Mouse (Mus musculus) cerebellum, postnatal 4 days (tissue): Measurements from ENCODE around the gene Ttc16.

Source experiments
- DNase-seq, 2 experiments: peaks; one replicate each; pipeline ENCODE4 v3.0.0; 2022; ENCODE audit warnings: low spot score in 2 of 2, mixed read lengths in 1 of 2

Ttc16 gene

DNA sequence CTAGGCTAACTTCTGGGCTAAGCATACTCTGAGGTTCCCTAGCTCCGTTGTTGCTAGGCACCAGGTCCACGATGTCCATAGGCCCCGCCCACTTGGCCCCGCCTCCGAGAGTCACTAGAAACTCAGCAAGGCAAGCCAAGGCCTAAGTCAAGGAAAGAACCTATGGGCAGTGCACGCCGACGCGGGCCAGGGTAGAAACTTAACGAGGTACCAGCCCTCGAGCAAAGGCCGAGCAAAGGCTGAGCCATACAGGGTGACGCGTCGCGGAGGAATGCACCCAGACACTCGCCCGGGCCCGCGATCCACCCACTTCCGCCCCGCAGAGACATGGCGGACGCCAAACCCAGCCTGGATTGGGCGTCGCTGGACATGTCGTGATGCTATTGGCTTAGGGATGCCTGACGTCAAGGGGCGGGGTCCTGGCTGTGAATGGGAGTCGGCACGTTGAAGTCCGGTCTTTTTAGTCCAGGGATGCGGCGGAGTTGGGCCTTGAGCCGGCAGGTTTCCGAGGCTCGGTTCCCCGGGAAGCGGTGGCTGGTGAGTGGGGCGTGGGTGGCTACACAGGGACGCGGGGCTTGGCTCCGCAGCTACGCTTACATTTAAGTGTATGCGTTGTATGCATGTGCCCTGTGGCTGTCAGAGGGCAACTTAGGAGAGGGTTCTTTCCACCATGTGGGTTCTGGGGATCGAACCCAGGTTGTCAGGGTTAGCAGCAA lies at the start of gene Ttc16, which contains the start of gene Ptrh1:
Gene Ttc16, minus strand, starts transcription at position 275 of the 716 bp plus-strand sequence.
Gene Ptrh1, plus strand, starts transcription at position 428 of the 716 bp plus-strand sequence.
- peak; percentile 94 to 96 for DNase-seq

DNA sequence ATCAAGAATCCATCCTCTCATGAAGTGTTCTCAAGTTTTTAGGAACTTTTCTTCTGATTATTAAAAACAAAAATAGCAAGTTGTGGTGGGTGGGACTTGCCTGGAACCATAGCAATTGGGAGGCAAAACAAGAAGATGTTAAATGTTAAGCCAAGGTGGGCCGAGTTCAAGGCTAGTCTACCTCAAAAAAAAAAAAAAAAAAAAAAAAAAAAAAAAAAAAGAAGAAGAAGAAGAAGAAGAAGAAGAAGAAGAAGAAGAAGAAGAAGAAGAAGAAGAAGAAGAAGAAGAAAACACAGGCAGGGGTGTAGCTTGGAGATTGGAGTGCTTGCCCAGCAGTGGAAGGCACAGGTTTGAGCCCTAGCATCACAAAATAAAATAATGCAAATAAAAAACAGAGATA lies 49.3 kb upstream of the Ttc16 start:
- DNase-seq: no peak

DNA sequence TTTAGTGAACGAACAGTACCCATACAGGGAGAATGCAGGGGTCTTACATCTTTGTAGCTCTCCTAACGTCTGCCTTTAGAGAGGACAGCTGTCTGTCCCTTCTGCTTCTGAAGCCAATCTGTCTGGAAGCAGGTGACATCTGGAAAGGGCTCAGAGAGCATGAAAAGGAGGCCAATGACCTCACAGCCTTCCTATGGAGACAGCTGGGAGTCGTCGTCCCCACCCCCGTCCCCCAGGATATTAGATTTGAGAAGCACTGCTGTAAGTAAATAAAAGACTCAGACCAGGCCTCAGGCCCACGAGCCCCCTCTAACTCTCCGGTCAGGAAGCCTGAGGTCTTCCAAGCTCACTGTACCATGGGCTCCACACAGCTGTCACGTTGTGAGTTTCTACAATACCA lies 48.7 kb upstream of the Ttc16 start:
- DNase-seq: no peak

DNA sequence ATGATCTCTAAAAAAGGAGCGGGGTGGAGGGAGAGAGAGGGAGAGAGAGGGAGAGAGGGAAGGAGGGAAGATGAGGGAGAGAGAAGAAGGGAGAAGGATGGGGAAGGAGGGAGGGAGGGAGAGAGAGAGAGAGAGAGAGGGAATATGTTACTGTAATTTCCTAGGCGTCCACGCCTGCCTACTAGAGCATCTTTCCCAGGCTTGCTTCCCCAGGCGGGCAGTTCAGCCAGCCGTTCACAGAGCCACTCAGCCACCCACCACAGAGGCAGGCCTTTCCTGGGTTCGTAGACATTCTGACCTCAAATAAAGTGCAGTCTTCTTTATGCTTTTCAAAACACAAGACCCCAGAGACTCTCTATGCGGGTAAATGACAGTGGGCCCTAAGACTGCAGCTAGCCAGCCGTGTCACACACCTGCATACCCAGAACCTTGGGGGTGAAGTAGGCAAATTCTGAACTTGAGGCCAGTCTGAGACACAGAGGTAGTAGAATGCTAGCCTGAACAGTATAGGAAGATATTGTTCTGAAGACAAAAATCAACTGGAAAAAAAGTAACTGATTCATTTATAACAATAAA lies 48.2 kb upstream of the Ttc16 start:
- no peak for DNase-seq

DNA sequence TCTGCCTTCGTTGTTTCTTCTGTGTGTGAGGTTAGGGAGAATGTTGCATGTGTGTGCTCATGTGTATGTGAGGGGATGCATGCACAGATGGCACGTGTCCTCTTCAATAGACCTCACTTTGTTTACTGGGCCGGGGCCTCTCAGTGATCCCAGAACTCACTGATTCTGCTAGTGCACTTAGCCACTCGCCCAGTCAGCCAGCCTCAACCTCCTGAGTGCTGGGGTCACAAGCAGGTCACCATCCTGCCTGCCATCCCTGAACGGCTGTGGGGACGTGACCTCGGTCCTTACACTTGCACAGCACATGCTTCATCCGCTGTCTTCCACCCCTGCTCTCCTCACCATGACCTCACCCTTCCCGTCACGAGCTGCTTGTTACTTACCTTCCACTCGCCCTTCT lies 47.7 kb upstream of the Ttc16 start:
- DNase-seq: peak in 1 of 2 experiments; percentile 68

DNA sequence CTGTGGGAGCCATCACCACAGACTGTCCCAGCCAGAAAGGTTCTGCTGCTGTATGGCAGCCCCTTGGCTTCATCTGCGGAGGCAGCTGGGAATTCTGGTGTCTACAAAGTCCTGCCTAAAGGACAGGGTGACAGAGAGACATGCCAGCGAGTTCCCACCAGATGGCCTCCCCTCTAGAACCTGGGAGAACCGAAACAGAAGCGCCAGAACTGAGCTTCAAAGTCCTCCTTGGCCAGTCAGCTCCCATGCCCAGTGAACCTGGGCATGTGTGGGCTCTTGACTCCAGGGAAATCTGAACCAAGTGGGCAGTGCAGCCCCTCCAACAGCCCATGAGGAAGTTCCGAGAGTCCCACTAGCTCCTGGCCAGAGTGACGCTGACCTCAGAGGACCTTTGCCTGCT lies 47.2 kb upstream of the Ttc16 start:
- no peak for DNase-seq

DNA sequence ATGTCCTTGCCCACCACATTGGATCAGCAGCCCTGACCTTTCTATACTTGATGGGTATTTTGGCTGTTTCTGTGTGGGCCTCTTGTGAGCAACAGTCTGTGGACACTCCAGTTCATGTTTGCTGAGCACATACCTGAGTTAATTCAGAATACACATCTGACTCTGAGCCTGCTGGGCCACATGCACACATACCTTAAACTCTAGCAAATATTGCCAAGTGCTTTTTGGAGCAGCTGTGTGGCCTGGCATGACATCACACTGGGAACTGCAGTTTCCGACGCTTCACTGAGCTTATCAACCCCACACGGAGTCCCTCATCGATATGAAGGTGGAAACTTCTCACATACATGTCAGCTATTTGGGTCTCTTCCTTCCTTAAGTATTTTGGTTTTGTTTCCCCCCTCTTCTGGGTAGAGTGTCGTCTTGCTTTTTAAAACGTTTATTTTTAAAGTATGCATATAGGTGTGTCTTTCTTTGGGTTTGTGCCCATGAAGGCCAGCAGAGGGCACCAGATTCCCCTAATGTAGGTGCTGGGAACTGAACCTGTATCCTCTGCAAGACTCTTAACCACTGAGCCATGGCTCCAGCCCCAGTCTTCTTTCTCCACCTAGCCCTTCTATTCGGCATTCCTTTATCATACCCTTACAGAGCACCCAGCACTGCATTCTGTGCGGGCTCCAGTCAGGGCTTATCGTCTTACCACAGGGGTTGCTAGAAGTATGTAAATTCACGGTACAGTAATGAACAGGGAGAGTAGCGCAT lies 45.8 kb upstream of the Ttc16 start:
- peak in 1 of 2 experiments; percentile 27 for DNase-seq

DNA sequence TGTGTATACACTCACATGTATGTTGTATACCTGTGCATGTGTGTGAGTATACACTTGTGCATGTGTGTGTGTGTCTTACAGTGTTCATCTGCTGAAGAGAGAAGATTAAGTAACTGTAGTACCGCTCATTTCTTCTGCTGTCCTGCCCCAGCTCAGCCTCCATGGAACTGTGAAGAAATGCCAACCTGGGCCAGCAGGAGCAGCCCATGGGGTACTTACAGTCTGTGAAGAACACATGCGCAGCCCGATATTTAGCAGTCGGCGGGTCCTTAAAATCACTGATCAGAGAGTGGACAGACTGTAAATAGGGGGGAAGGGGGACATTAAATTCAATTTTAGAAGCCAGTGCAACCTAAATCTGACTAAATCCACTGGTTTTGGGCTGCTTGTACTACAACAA lies 42.8 kb upstream of the Ttc16 start:
- DNase-seq: no peak

DNA sequence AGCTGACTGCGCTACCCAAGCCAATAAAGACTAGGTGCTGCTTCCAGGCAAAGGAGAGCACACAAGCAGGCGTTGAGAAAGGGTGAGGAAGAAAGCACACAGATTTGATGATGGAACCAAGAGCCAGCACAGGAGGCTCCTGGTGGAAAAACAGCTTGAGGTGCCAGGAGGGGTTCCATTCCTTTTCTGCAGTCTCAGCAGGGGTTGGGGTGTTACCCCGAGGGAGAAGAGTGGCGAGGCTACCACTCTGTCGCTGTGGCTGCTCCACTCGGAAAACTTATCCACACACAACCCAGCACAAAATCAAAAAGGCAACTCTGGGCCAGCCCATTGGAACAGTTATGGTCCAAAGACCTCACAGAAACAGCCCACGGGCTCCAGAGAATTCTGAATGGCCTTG lies 42.2 kb upstream of the Ttc16 start:
- DNase-seq: no peak

DNA sequence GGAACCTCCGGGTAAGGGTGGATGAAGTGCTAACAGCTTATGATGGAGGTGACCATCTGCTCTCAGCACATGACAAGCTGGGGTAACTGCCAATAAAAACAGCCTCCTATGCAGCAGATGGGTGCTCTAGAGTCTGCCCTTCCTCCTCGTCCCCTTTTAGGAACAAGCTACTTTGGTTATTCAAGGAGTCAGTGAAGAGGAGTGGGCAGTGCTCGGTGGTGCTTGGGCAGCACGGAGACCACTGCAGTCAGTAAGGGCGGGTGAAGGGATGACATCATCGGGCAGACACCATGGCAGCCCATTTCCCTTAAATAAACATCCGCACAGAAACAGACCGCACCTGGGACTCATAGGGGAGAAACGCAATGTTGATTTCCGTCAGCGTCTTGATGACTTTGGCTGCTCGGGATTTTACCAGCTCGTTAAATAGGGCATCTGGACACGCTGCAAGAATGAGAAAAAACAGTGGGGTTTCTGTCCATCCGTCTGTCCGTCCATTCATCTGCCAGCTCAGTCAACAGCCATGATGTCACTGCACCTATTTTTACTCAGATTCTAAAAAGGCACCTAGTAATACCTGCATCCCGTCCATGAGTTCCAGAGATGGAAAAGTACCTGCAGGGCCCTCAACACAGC lies 41.6 kb upstream of the Ttc16 start:
- peak in 1 of 2 experiments; percentile 54 for DNase-seq

DNA sequence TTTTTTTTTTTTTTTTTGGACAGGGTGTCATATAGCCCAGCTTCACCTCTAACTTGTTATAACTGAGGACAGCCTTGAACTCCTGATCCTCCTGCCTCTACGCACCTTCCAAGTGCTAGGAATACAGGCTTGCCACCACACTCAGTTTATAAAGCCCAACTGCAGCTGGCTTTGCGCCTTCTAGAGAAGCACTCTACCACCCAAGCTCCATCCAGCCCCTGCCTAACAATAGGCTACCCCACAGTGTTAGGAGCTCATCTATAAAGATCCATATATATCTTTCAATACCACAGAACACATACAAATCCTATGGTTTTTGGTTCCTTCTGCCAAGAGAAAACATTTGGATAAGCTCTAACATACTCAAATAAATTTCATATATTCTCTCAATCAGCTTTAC lies 41.1 kb upstream of the Ttc16 start:
- no peak for DNase-seq

DNA sequence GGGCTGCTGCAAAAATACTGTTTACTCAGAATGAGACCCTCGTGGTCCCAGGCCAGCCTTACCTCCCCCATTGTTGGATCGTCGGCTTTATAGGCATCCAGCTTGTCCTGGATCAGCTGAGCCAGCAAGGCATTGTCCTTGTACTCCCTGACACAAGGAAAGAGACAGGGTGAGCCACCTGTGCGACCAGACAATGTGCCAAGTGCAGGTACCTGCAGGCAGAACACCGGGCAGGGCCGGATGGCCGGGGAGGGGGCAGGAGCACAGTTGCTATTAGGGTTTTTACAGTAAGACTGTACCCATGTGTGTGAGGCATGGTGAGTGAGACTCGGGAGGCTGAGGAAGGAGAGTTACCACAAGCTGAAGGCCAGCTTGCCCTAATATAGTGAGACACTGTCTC lies 36.5 kb upstream of the Ttc16 start:
- DNase-seq: no peak

DNA sequence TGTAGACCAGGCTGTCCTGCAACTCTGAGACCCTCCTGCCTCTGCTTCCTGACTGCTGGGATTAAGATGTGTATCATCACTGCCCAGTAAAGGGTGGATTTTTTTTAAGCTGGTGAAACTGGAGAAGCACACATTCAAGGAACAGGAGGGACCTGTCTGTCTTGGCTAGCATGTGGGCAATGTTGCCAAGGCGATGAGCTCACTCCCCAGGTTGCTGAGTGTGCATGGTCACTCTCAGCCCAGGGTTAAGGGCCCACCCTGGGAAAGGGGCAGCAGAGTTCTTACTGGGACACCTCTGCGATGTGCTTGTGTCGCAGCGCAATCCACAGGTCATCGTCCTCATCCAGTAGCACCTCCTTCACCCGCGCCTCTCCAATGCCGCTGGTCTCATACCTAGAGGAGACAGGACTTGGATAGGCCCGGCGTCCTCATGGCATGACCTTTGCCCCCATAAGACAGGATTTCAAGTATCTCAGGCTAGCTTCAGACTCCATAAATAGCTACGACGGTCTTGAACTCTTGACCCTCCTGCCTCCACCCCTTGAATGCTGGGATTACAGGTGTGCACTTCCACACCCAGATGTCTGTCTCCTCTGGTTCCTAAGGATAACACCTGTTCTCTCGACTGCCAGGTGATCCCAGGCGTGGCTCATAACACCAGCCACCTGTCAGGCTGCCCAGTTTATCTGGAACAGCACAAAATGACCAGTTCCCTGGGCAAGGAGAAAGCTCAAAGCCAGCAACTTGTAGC lies 33.6 kb upstream of the Ttc16 start:
- no peak for DNase-seq

DNA sequence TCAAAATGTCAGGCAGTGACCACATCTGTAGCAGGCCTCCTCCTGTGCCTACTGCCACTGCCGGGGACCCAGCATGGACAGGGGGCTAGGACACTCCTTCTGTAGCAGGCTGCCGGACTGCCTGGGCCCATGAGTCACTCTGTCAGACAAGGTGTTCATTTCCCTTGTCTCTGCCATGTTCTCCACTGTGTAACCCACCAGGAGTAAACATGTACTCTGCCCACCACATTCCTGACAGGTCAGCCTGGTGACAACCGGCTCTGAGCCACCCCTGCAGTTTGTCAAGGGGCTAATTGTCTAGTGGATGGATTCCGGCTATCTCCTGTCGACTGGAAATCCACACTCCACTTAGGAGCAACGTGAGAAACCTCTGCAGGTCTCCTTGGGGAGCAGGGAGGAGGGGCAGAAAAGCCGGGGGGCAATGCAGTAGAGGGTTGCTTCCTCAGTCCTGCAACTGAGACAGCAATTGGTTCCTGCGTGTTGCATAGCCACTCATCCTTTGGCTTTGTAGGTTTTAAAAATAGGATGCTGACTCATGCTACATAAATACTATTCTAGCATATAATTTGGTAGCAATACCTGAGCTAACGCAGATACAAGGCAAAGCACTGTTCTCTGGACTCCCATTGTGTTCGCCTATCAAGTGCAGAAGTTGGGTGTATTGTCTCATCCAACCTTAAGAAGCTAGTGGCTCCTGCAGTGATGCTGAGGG lies 23.0 kb upstream of the Ttc16 start:
- no peak for DNase-seq

DNA sequence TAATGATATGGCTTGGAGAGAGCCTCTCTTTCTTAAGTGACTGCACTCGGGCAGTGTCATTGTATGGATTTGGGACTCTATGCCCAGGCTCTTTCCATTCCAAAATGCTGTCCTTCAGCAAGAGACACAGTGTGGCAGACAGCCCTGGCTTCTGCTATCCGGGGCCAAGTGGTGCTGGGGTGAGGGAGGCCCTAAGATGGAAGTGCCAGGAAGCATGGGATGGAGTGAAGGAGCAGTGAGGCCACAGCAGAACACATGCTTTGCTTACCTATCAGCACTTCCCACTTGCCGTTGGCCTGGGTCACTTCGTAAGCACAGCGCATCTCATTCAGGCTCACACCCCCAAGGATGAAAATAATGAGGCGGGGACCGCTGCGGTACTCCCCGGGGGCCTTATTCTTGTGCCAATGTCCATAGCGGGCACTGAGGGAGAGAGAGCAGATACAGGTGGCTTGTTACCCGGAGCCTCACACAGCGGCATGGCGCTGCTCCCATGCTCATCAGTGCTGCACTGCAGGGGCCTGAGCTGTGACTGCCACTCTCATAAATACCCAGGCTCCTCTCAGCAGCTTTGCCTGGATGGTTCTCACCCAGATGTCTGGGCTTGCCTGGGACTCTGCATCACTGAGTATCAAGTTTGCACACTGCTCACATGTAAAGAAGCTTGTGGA lies 20.4 kb upstream of the Ttc16 start:
- no peak for DNase-seq

DNA sequence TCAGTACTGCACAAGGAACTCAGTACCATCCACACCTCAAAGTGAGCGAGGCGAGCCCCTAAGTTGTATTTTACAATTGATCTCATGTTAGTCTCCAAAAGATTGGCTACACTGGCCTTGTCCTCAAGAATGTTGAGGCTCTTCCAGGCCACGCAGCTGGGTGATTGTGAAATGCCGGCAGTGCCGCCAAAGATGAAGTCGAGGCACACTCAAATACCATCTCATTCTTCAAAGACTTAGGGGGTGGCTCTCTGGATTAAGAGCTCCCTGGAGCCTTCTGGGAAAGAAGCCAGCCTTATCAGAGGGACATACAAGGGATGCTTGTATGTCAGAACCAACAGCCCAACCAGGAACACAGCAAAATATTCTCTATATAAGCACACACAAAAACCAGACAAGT lies 15.9 kb upstream of the Ttc16 start:
- DNase-seq: no peak

DNA sequence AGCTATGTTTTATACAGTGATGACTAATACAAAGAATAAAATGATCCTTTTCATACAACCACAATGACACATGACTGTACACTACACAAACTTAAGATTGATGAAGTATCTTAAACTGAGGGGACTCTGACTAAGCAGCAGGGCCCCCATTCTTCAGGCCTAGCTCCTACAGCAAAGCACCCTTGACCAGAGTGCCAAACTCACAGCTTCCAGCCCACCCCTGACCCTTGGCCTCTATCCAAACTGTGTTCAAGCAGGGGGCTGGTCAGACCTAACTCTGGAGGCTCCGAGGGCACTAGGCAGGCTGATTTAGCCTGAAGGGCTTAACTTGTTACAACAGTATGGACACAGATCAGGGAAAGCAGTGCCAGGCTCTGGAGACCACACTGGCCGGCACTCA lies 13.1 kb upstream of the Ttc16 start:
- DNase-seq: no peak

DNA sequence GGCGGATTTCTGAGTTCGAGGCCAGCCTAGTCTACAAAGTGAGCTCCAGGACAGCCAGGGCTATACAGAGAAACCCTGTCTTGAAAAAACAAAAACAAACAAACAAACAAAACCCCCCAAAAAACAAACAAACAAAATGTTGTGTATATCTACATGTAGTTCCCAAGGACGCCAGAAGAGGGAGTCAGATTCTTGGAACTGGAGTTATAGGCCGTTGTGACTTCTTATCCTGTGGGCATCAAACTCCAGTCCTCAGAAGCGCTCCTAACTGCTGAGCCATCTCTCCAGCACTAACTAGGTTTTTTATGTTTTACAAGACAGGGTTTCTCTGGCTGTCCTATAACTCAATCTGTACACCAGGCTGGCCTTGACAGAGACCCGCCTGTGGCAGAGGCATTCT lies 11.7 kb upstream of the Ttc16 start:
- DNase-seq: no peak

DNA sequence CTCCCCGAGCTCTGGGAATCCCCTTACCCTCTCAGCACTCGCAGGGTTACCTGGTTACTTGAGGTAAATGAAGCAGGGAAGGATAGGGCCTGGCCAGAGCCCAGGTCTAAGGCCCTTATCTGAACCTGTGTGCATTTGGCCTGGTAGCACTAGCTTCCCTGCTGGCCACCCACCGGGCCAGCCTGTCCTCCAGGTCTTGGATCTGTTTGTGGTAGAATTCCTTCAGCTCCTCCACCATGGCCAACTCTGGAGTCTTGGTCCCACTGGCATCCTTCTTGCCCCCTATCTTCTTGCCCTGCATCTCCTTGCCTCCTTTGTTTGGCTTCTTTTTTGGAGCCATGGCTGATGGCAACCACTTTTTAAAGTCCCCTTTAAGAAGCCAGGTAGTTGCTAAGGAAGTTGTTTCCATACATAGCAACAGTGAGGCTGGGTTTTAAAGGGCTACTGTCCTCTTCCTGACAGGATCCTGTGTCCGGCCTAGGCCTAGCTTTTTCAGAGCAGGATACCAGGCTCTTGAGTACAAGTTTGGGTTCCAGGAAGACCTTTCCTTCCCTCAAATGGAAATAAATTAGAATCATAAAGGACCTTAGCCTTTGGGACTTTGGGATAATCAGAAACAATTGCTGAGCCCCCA lies 8.7 kb upstream of the Ttc16 start, which contains the start of gene Cfap157:
Gene Cfap157, minus strand, starts transcription at position 381 of the 634 bp plus-strand sequence.
- DNase-seq: no peak

DNA sequence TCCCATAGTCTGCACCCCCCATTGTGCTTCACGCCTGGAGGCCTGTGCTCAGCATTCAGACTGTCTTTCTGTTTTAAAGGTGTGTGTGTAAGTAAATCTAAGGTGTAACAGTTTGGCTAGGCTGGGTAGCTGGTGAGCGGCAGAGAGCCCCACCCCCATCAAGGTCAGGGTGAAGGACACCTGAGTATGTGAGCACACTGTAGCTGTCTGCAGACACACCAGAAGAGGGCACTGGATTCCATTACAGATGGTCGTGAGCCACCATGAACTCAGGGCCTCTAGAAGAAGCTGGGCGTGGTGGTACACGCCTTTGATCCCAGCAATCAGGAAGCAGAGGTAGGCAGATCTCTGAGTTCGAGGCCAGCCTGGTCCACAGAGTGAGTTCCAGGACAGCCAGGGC lies 6.3 kb upstream of the Ttc16 start:
- DNase-seq: no peak
